Comparison of ENCODE assay signal across 8 mouse cellular contexts in the genomic region with DNA sequence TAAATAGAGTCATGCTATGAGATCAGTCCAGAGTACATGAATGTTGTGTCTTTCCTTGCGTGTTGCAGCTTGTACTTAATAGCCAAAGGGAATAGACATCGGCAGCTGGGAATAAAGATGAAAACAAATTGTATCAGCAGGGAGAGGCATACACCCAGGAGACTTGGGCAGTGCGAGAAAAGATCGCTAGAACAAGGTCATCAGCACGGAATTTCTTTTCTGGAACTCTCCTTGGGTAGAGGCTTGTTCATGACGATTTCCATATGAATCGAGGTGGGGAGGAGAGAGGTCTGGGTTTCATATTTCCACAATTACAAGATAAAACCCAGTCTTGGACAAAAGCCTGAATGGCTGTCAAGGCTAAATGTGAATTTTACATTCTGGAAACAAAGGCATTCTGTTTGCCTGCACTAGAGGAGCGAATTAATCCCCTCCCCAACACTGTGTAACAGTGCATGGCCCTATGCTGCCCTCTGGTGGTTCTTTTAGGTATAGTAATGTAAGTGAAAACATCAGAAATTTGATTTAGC.
A peak's percentile ranks its signal among the peaks of the same experiment; 100 is the strongest.
DNase-seq lines count a peak whose midpoint lies in the region; ATAC-seq and TF ChIP-seq lines count a peak whose summit lies in the region.

No protein-coding gene starts in this region.

- H3K27me3 ChIP-seq in MEL (ENCODE audit: control insufficient read depth in 1 of 2, insufficient read depth in 2 of 2, low read length in 2 of 2), result no peaks in the 10 kb centered on the region
- H3K27me3 ChIP-seq in intestine, embryonic 14.5 days (replicated peaks; ENCODE audit: control insufficient read depth, insufficient read depth, low read length), result no peaks in the 10 kb centered on the region
- no peaks in the 10 kb centered on the region for H3K27me3 ChIP-seq in limb, embryonic 13.5 days

- TF ChIP-seq CTCF in MEL (IDR thresholded peaks at IDR 0.05 in 2 of 3, conservative IDR thresholded peaks at IDR 0.05 in 1 of 3; ENCODE audit: control insufficient read depth in 1 of 3, insufficient read depth in 1 of 3, low read depth in 2 of 3, low read length in 3 of 3, poor library complexity in 1 of 3, severe bottlenecking in 1 of 3), result peak; percentile 62 to 83 (median 79)

- H3K9me3 ChIP-seq in MEL (replicated peaks; ENCODE audit: insufficient read depth, low read length), result no peaks in the 10 kb centered on the region
- no peaks in the 10 kb centered on the region for H3K9me3 ChIP-seq in intestine, embryonic 14.5 days (ENCODE audit: control insufficient read depth, low read length)
- H3K9me3 ChIP-seq in limb, embryonic 13.5 days, result no peaks in the 10 kb centered on the region

- peak; percentile 2 to 12 for DNase-seq in B cell, adult 2 months
- DNase-seq in MEL (ENCODE audit: low read depth, low spot score), result peak; percentile 76
- peak; percentile 92 for DNase-seq in cerebellum, adult 9-10 months
- peak; percentile 25 for DNase-seq in gastrocnemius, postnatal 10 days
- peak; percentile 66 for DNase-seq in intestine, embryonic 14.5 days (ENCODE audit: low spot score)
- peak; percentile 20 for DNase-seq in neural tube, embryonic 10.5 days (ENCODE audit: extremely low spot score, low spot score)
- DNase-seq in spleen, postnatal 14 days (ENCODE audit: low spot score in 2 of 2), result no peak

- peaks cover 0 to 5% of the 10 kb centered on the region in 2 experiments; a peak in 2 of 4 replicates for H3K4me1 ChIP-seq in MEL (ENCODE audit: control insufficient read depth in 1 of 2, insufficient read depth in 2 of 2, low read length in 2 of 2)
- H3K4me1 ChIP-seq in intestine, embryonic 14.5 days (replicated peaks; ENCODE audit: control insufficient read depth, insufficient read depth, low read length), result no peaks in the 10 kb centered on the region
- H3K4me1 ChIP-seq in limb, embryonic 13.5 days, result 0 out of 2 replicates have a peak, but pooled peaks cover 4% of the 10 kb centered on the region

- peak; percentile 70 for ATAC-seq in intestine, embryonic 14.5 days (replicated peaks; ENCODE audit: low FRiP score, low TSS enrichment, low read depth)
- ATAC-seq in limb, embryonic 13.5 days (ENCODE audit: low FRiP score, low read depth), result peak; percentile 91

- peak overlapping the region; percentile 31; the same call in 1 of the 2 replicates for H3K9ac ChIP-seq in MEL (ENCODE audit: control insufficient read depth, low read depth, low read length, poor library complexity, severe bottlenecking)
- H3K9ac ChIP-seq in intestine, embryonic 14.5 days (ENCODE audit: low read length), result no peak overlapping the region
- no peak overlapping the region for H3K9ac ChIP-seq in limb, embryonic 13.5 days

- no peak for TF ChIP-seq EP300 in MEL (IDR thresholded peaks at IDR 0.05; ENCODE audit: low read depth in 1 of 2, low read length in 2 of 2)

- TF ChIP-seq POLR2A in MEL (IDR thresholded peaks at IDR 0.05; ENCODE audit: control insufficient read depth in 1 of 2, insufficient read depth in 1 of 2, low read depth in 1 of 2, low read length in 2 of 2, poor library complexity in 1 of 2), result no peak

- H3K4me3 ChIP-seq in MEL (ENCODE audit: control insufficient read depth in 1 of 2, insufficient read depth in 1 of 2, low read depth in 2 of 2, low read length in 2 of 2), result peak overlapping the region; percentile 50 to 72
- H3K4me3 ChIP-seq in intestine, embryonic 14.5 days (ENCODE audit: low read depth, low read length), result no peak overlapping the region
- no peak overlapping the region for H3K4me3 ChIP-seq in limb, embryonic 13.5 days

- TF ChIP-seq RAD21 in MEL (IDR thresholded peaks at IDR 0.05; ENCODE audit: low read depth, low read length), result peak; percentile 72

- 45% methylated on average over 8 of the region's 8 CpGs for WGBS in intestine, embryonic 14.5 days
- 32% methylated on average over 8 of the region's 8 CpGs for WGBS in limb, embryonic 13.5 days

- no peaks in the 10 kb centered on the region for H3K79me2 ChIP-seq in MEL (ENCODE audit: control insufficient read depth, insufficient read depth, low read length, poor library complexity)

- peak overlapping the region; percentile 15; the same call in 1 of the 2 replicates for H3K4me2 ChIP-seq in intestine, embryonic 14.5 days (ENCODE audit: low read length)
- peak overlapping the region; percentile 52 for H3K4me2 ChIP-seq in limb, embryonic 13.5 days (replicated peaks)

- no peaks in the 10 kb centered on the region for H3K36me3 ChIP-seq in MEL (ENCODE audit: control insufficient read depth in 1 of 2, insufficient read depth in 2 of 2, low read length in 2 of 2)
- H3K36me3 ChIP-seq in intestine, embryonic 14.5 days (ENCODE audit: control insufficient read depth, insufficient read depth, low read length), result no peaks in the 10 kb centered on the region
- no peaks in the 10 kb centered on the region for H3K36me3 ChIP-seq in limb, embryonic 13.5 days

- H3K27ac ChIP-seq in MEL (ENCODE audit: control insufficient read depth, low read depth, low read length), result no peak overlapping the region
- no peak overlapping the region for H3K27ac ChIP-seq in intestine, embryonic 14.5 days (ENCODE audit: low read depth)
- peak overlapping the region; percentile 10; the same call in 1 of the 2 replicates for H3K27ac ChIP-seq in limb, embryonic 13.5 days

TF ChIP-seq in MEL, 35 proteins besides CTCF, POLR2A, EP300 and RAD21:
- TF ChIP-seq POLR2AphosphoS2 (IDR thresholded peaks at IDR 0.05; ENCODE audit: low read length) (no peak), MAZ (IDR thresholded peaks at IDR 0.05; ENCODE audit: low read depth, low read length) (0 out of 2 replicates have a peak, but pooled peaks have one; percentile 22), SMC3 (IDR thresholded peaks at IDR 0.05; ENCODE audit: low read depth, low read length) (peak; percentile 73), E2F4 (IDR thresholded peaks at IDR 0.05; ENCODE audit: borderline replicate concordance, low read depth, low read length) (no peak), ZC3H11A (IDR thresholded peaks at IDR 0.05; ENCODE audit: low read depth, low read length) (peak; percentile 48)

Comparison
In these comparisons a context has a peak if more than half of its experiments do, and no peak if none do; other contexts are left out.
1. DNase-seq: peak in B cell, adult 2 months (2 of 2), MEL (single experiment), cerebellum, adult 9-10 months (single experiment), gastrocnemius, postnatal 10 days (single experiment), intestine, embryonic 14.5 days (single experiment) and neural tube, embryonic 10.5 days (single experiment); none in spleen, postnatal 14 days (0 of 2).
2. H3K4me3 ChIP-seq: peak in MEL (2 of 2); none in intestine, embryonic 14.5 days (single experiment) and limb, embryonic 13.5 days (single experiment).